Mouse (Mus musculus) lung, adult 2 months (tissue): ENCODE measurements at regions not wholly inside any gene's neighbourhood (a gene's known extent, or its start where the extent isn't known, plus 50 kb on each side); places are given as distances from the start of the nearest gene placed in this dataset.
A peak's percentile ranks its signal among the peaks of the same experiment; 100 is the strongest.
"Not testable (repeated sequence)": the region's sequence is repeated elsewhere in the genome, so short reads cannot be mapped to it uniquely, and the experiment has no call there.

Experiments
- DNase-seq: peaks from one replicate; pipeline ENCODE4 v3.0.0; 2022
- H3K4me1 ChIP-seq: fragments of 200-500 bp; 2 replicates; pipeline ENCODE4 v1.6.1; 2011; ENCODE audit warnings: low read length; ENCODE audit not compliant: control insufficient read depth, insufficient read depth
- H3K4me3 ChIP-seq: fragments of 200-500 bp; replicated peaks from 2 replicates; pipeline ENCODE3; 2011; ENCODE audit warnings: low read depth, mild to moderate bottlenecking, control low read depth, low read length; ENCODE audit errors: extremely low read depth
- CTCF ChIP-seq: fragments of 200-500 bp; IDR thresholded peaks from 2 replicates; pipeline ENCODE4 v1.5.1; 2011; ENCODE audit warnings: mild to moderate bottlenecking, low read length, control low read depth; ENCODE audit not compliant: insufficient read depth
- POLR2A ChIP-seq: fragments of 200-500 bp; IDR thresholded peaks from 2 replicates; pipeline ENCODE4 v1.6.1; 2011; ENCODE audit warnings: low read depth, mild to moderate bottlenecking, control low read depth, low read length, borderline replicate concordance; ENCODE audit errors: extremely low read depth
- WGBS: fragments of 180-500 bp; shearing (Covaris S2); methylation state at CpG from one replicate; pipeline ENCODE4 v1.1.7; 2018; 5-methylcytosine and 5-hydroxymethylcytosine counted together

DNA sequence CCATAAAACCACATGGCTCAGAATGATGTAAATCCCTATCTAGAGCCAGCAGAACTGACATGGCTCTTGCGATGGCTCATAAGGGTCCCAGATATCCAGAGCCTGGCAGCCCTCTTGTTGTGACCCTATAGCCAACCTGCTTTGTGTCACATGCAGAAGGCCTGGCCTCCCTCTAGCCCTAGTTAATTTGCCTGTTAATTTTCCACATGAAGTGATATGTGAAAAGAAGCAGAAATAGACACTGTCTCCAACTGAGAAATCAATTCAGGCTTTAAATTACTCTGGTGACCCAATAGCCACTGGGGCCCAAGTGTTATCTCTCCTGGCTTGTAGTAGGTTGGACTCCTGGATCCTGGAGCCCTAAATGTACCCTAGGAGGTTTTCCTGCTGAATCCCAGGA lies 103.3 kb upstream of the Usp47 start:
- Histone ChIP-seq H3K4me1 (no peaks in the 10 kb centered on the region), H3K4me3 (no peak overlapping the region)
- WGBS = 80% methylated on average over 1 of the region's 1 CpGs
- DNase-seq = no peak
- TF ChIP-seq CTCF (no peak), POLR2A (no peak)

- Histone ChIP-seq H3K4me1 (no peaks in the 10 kb centered on the region), H3K4me3 (no peak overlapping the region)
- no peak for DNase-seq
- TF ChIP-seq POLR2A (no peak), CTCF (no peak)
- WGBS = 48% methylated on average over 7 of the region's 7 CpGs
These were observed 119.5 kb upstream of the Usp47 start for GRCm38 (mm10) chr7:111903741-111904231.

- DNase-seq = no peak
- no peaks in the 10 kb centered on the region for H3K4me1 ChIP-seq
- no peak overlapping the region for H3K4me3 ChIP-seq
- TF ChIP-seq CTCF = no peak
- no peak for TF ChIP-seq POLR2A
- WGBS = 92% methylated on average over 1 of the region's 1 CpGs
These were observed 117.2 kb upstream of the Galnt18 start for GRCm38 (mm10) chr7:111897016-111897415.

- peak; percentile 12 for DNase-seq
- Histone ChIP-seq H3K4me3 (no peak overlapping the region), H3K4me1 (no peaks in the 10 kb centered on the region)
- no peak for TF ChIP-seq POLR2A
- TF ChIP-seq CTCF = no peak
- 39% methylated on average over 5 of the region's 5 CpGs for WGBS
These were observed 116.5 kb upstream of the Galnt18 start for GRCm38 (mm10) chr7:111896255-111896654.

DNA sequence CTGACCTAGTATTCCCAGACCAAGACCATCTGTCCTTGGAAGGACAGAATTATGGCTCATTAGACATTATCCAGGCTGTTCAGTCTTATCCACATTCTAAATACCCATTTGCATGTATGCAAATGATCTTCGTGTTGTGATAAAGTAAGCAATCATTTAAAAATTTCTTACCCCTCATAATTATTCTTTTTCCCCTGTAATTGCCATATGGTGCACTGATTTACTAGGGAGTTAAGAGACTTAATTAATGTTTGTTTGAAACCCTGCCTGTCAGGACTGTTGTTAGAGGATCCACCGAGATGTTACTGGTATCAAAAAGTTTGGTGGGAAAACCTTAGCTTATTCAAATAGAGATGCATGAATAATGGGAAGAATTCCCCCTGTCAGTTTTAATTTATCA lies 103.2 kb upstream of the Galnt18 start:
- TF ChIP-seq CTCF (no peak), POLR2A (no peak)
- 65% methylated on average over 2 of the region's 2 CpGs for WGBS
- no peak overlapping the region for H3K4me3 ChIP-seq
- DNase-seq = no peak
- H3K4me1 ChIP-seq = no peaks in the 10 kb centered on the region

- WGBS = 73% methylated on average over 4 of the region's 4 CpGs
- no peak for TF ChIP-seq CTCF
- no peak for TF ChIP-seq POLR2A
- no peak for DNase-seq
- Histone ChIP-seq H3K4me1 (no peaks in the 10 kb centered on the region), H3K4me3 (no peak overlapping the region)
These were observed 100.4 kb upstream of the Galnt18 start for GRCm38 (mm10) chr7:111880067-111880675.

- 75% methylated on average over 1 of the region's 1 CpGs for WGBS
- TF ChIP-seq POLR2A (no peak), CTCF (no peak)
These were observed 97.8 kb upstream of the Galnt18 start for GRCm38 (mm10) chr7:111877591-111877990.

GRCm38 (mm10) chr7:111875949-111876348 lies 96.2 kb upstream of the Galnt18 start:
- no peaks in the 10 kb centered on the region for H3K4me1 ChIP-seq
- no peak for DNase-seq
- TF ChIP-seq CTCF (no peak), POLR2A (no peak)
- H3K4me3 ChIP-seq = no peak overlapping the region
- WGBS = 97% methylated on average over 1 of the region's 1 CpGs

More at GRCm38 (mm10) chr7:111877591-111877990, 97.8 kb upstream of the Galnt18 start:
- no peaks in the 10 kb centered on the region for H3K4me1 ChIP-seq
- H3K4me3 ChIP-seq = no peak overlapping the region
- no peak for DNase-seq

- WGBS = 95% methylated on average over 6 of the region's 6 CpGs
- TF ChIP-seq CTCF (no peak), POLR2A (no peak)
- Histone ChIP-seq H3K4me1 (no peaks in the 10 kb centered on the region), H3K4me3 (no peak overlapping the region)
- no peak for DNase-seq
These were observed 89.6 kb upstream of the Galnt18 start for GRCm38 (mm10) chr7:111869337-111869736.

- Histone ChIP-seq H3K4me1 (no peaks in the 10 kb centered on the region), H3K4me3 (no peak overlapping the region)
- no peak for DNase-seq
- WGBS = 63% methylated on average over 8 of the region's 8 CpGs
- TF ChIP-seq CTCF (no peak), POLR2A (no peak)
These were observed 83.3 kb upstream of the Galnt18 start for GRCm38 (mm10) chr7:111863035-111863434.

- H3K4me3 ChIP-seq, DNase-seq, H3K4me1 ChIP-seq: not testable (repeated sequence)
- whole genome bisulfite sequencing = 79% methylated on average over 8 of the region's 8 CpGs
These were observed 78.5 kb upstream of the Galnt18 start for GRCm38 (mm10) chr7:111858291-111858690.
